Mouse (Mus musculus): ENCODE results near the gene Nrxn2. TPM values are rescaled to one million over a fixed set of nuclear protein-coding genes. Genes with fewer than 3 reads are reported as not detected.

Gene Nrxn2
- polyA plus RNA-seq, 1 experiment from 2014 or later = 66.5 TPM

GRCm38 (mm10) chr19:6426703-6427500, 8.4 kb downstream of the Nrxn2 start:
- H3K4me3 ChIP-seq (ENCODE audit: low read depth, low read length) = no peak overlapping the region
- H3K27ac ChIP-seq (ENCODE audit: low read depth, low read length) = no peak overlapping the region
- no peak overlapping the region for H3K9ac ChIP-seq (replicated peaks; ENCODE audit: low read depth, low read length)
- H3K36me3 ChIP-seq (ENCODE audit: control insufficient read depth, insufficient read depth, low read length) = 0 out of 2 replicates have a peak, but pooled peaks cover 5% of the 10 kb centered on the region
- 0 out of 2 replicates have a peak, but pooled peaks have one; percentile 13 for ATAC-seq (ENCODE audit: low read depth)
- no peaks in the 10 kb centered on the region for H3K9me3 ChIP-seq (ENCODE audit: control insufficient read depth, low read length)
- peak overlapping the region; percentile 42; the same call in 1 of the 2 replicates for H3K4me2 ChIP-seq (ENCODE audit: low read depth, low read length)
- WGBS = 10% methylated on average over 13 of the region's 13 CpGs
- peaks cover 54% of the 10 kb centered on the region for H3K4me1 ChIP-seq (ENCODE audit: control insufficient read depth, insufficient read depth, low read length)
- peaks cover 7% of the 10 kb centered on the region; the same call in 1 of the 2 replicates for H3K27me3 ChIP-seq (ENCODE audit: control insufficient read depth, insufficient read depth, low read length)

DNA sequence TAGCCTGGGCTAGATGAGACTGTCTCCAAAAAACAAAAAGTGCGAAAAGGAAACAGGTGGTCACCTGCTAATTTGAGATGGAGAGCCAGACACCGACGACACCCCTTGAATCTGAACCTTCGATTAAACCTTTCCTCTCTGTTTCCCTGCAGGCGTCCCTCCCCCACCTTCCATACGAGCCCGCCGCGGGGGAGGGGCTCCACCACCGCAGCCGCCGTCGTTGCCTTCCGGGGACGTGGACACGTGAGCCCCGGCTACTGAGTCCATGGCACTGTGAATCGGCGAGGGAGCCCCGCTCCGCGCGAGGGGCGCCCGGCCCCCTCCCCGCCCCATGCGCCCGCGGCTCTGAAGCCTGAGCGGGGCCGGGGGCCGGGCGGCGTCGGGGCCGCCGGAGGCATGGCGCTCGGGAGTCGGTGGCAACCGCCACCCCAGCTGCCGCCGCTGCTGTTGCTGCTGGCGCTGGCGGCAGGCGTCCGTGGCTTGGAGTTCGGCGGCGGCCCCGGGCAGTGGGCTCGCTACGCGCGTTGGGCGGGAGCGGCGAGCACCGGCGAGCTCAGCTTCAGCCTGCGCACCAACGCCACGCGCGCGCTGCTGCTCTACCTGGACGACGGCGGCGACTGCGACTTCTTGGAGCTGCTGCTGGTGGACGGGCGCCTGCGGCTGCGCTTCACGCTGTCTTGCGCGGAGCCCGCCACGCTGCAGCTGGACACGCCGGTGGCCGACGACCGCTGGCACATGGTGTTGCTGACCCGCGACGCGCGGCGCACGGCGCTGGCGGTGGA, 9.3 kb downstream of the Nrxn2 start:
- 2% methylated on average over 77 of the region's 94 CpGs for WGBS
- H3K4me2 ChIP-seq (ENCODE audit: low read depth, low read length) = peak overlapping the region; percentile 42
- H3K9me3 ChIP-seq (ENCODE audit: control insufficient read depth, low read length) = no peaks in the 10 kb centered on the region
- H3K4me3 ChIP-seq (ENCODE audit: low read depth, low read length) = peak overlapping the region; percentile 15
- H3K36me3 ChIP-seq (ENCODE audit: control insufficient read depth, insufficient read depth, low read length) = 0 out of 2 replicates have a peak, but pooled peaks cover 5% of the 10 kb centered on the region
- H3K27ac ChIP-seq (ENCODE audit: low read depth, low read length) = no peak overlapping the region
- H3K27me3 ChIP-seq (ENCODE audit: control insufficient read depth, insufficient read depth, low read length) = peaks cover 7% of the 10 kb centered on the region; the same call in 1 of the 2 replicates
- H3K9ac ChIP-seq (replicated peaks; ENCODE audit: low read depth, low read length) = peak overlapping the region; percentile 25; the same call in 1 of the 2 replicates
- ATAC-seq (ENCODE audit: low read depth) = peak; percentile 22; the same call in 1 of the 2 replicates
- peaks cover 50% of the 10 kb centered on the region for H3K4me1 ChIP-seq (ENCODE audit: control insufficient read depth, insufficient read depth, low read length)

GRCm38 (mm10) chr19:6428501-6429200, 10.1 kb downstream of the Nrxn2 start:
- peaks cover 56% of the 10 kb centered on the region for H3K4me1 ChIP-seq (ENCODE audit: control insufficient read depth, insufficient read depth, low read length)

GRCm38 (mm10) chr19:6443016-6443415, 24.5 kb downstream of the Nrxn2 start:
- Histone ChIP-seq H3K27ac (ENCODE audit: low read depth, low read length) (no peak overlapping the region), H3K4me1 (ENCODE audit: control insufficient read depth, insufficient read depth, low read length) (peaks cover 28% of the 10 kb centered on the region), H3K4me3 (ENCODE audit: low read depth, low read length) (no peak overlapping the region), H3K36me3 (ENCODE audit: control insufficient read depth, insufficient read depth, low read length) (no peaks in the 10 kb centered on the region), H3K9me3 (ENCODE audit: control insufficient read depth, low read length) (no peaks in the 10 kb centered on the region), H3K4me2 (ENCODE audit: low read depth, low read length) (no peak overlapping the region), H3K9ac (replicated peaks; ENCODE audit: low read depth, low read length) (no peak overlapping the region), H3K27me3 (ENCODE audit: control insufficient read depth, insufficient read depth, low read length) (no peaks in the 10 kb centered on the region)
- ATAC-seq (ENCODE audit: low read depth) = no peak
- WGBS = 66% methylated on average over 10 of the region's 10 CpGs

More at GRCm38 (mm10) chr19:6428501-6429200, 10.1 kb downstream of the Nrxn2 start:
- 1% methylated on average over 60 of the region's 60 CpGs for WGBS
- Histone ChIP-seq H3K9me3 (ENCODE audit: control insufficient read depth, low read length) (no peaks in the 10 kb centered on the region), H3K27ac (ENCODE audit: low read depth, low read length) (no peak overlapping the region), H3K9ac (replicated peaks; ENCODE audit: low read depth, low read length) (0 out of 2 replicates have a peak overlapping the region, but pooled peaks have one; percentile 25), H3K4me2 (ENCODE audit: low read depth, low read length) (peak overlapping the region; percentile 42), H3K27me3 (ENCODE audit: control insufficient read depth, insufficient read depth, low read length) (peaks cover 7% of the 10 kb centered on the region; the same call in 1 of the 2 replicates), H3K36me3 (ENCODE audit: control insufficient read depth, insufficient read depth, low read length) (0 out of 2 replicates have a peak, but pooled peaks cover 5% of the 10 kb centered on the region), H3K4me3 (ENCODE audit: low read depth, low read length) (peak overlapping the region; percentile 15)
- peak; percentile 22; the same call in 1 of the 2 replicates for ATAC-seq (ENCODE audit: low read depth)

GRCm38 (mm10) chr19:6445761-6446423, 27.4 kb downstream of the Nrxn2 start:
- Histone ChIP-seq H3K27me3 (ENCODE audit: control insufficient read depth, insufficient read depth, low read length) (no peaks in the 10 kb centered on the region), H3K9ac (replicated peaks; ENCODE audit: low read depth, low read length) (no peak overlapping the region), H3K4me2 (ENCODE audit: low read depth, low read length) (peak overlapping the region; percentile 26), H3K4me1 (ENCODE audit: control insufficient read depth, insufficient read depth, low read length) (peaks cover 28% of the 10 kb centered on the region), H3K27ac (ENCODE audit: low read depth, low read length) (peak overlapping the region; percentile 73), H3K36me3 (ENCODE audit: control insufficient read depth, insufficient read depth, low read length) (no peaks in the 10 kb centered on the region), H3K4me3 (ENCODE audit: low read depth, low read length) (no peak overlapping the region), H3K9me3 (ENCODE audit: control insufficient read depth, low read length) (no peaks in the 10 kb centered on the region)
- WGBS = 11% methylated on average over 10 of the region's 10 CpGs
- ATAC-seq (ENCODE audit: low read depth) = peak; percentile 92

DNA sequence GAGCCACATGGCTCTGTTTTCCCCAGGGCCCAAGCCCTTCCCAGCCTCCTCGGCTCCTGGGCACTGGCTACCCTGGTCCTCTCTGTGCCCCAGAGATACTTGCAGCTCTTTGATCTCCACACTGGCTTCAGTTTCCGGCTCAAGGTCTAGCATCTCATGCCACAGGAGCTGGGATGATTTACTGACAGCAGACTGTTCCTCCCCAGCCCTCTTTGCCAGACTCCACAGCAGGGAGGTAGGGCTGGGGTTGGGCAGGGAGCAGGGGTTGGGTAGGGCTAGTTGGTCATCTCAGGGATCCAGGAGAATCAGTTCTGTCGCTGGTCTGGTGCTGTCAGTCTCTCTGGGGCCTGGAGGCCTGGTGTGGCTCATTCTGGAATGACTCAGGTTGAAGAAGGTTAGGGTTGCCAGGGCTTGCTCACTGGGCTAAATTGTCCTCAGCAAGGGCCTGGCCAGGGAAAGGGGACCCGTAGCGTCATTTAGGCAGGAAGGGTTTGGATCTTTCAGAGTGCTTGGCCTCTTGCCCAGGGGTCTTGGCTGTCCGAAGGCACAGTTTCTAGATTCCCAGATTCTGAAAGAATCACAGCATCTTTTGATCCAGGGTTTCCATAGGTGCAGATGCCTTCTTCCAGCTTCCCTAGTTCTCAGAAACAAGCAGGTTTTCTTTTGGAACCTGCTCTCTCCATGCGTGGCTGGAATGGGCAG, 28.4 kb downstream of the Nrxn2 start:
- Histone ChIP-seq H3K27ac (ENCODE audit: low read depth, low read length) (peak overlapping the region; percentile 73), H3K27me3 (ENCODE audit: control insufficient read depth, insufficient read depth, low read length) (no peaks in the 10 kb centered on the region), H3K9me3 (ENCODE audit: control insufficient read depth, low read length) (no peaks in the 10 kb centered on the region), H3K4me2 (ENCODE audit: low read depth, low read length) (peak overlapping the region; percentile 12; the same call in 1 of the 2 replicates), H3K4me1 (ENCODE audit: control insufficient read depth, insufficient read depth, low read length) (peaks cover 30% of the 10 kb centered on the region), H3K9ac (replicated peaks; ENCODE audit: low read depth, low read length) (0 out of 2 replicates have a peak overlapping the region, but pooled peaks have one; percentile 0), H3K36me3 (ENCODE audit: control insufficient read depth, insufficient read depth, low read length) (no peaks in the 10 kb centered on the region), H3K4me3 (ENCODE audit: low read depth, low read length) (no peak overlapping the region)
- WGBS = 40% methylated on average over 7 of the region's 7 CpGs
- peak; percentile 3; the same call in 1 of the 2 replicates for ATAC-seq (ENCODE audit: low read depth)

DNA sequence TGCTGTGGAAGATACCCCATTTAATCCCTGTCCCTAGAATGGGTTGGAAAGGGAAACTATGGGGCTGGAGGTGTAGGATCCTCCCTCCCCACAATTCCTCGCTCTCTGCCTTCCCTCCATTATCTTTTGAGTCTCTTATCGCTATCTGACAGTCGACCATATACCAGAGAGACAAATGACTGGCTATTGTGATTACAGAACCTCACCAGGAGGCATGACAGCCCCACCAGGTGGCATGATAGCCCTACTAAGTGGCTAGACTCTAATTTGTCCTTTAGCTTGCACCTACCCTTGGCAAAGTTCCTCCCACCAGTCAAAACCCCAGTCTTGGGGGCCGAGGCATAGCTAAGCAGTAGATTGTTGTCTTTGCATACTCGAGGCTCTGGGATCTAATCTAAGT, 30.2 kb downstream of the Nrxn2 start:
- ATAC-seq (ENCODE audit: low read depth) = no peak
- Histone ChIP-seq H3K27ac (ENCODE audit: low read depth, low read length) (no peak overlapping the region), H3K9ac (replicated peaks; ENCODE audit: low read depth, low read length) (no peak overlapping the region), H3K4me3 (ENCODE audit: low read depth, low read length) (no peak overlapping the region), H3K9me3 (ENCODE audit: control insufficient read depth, low read length) (no peaks in the 10 kb centered on the region), H3K4me2 (ENCODE audit: low read depth, low read length) (no peak overlapping the region), H3K36me3 (ENCODE audit: control insufficient read depth, insufficient read depth, low read length) (no peaks in the 10 kb centered on the region), H3K4me1 (ENCODE audit: control insufficient read depth, insufficient read depth, low read length) (peaks cover 47% of the 10 kb centered on the region), H3K27me3 (ENCODE audit: control insufficient read depth, insufficient read depth, low read length) (no peaks in the 10 kb centered on the region)
- WGBS = 52% methylated on average over 5 of the region's 5 CpGs

DNA sequence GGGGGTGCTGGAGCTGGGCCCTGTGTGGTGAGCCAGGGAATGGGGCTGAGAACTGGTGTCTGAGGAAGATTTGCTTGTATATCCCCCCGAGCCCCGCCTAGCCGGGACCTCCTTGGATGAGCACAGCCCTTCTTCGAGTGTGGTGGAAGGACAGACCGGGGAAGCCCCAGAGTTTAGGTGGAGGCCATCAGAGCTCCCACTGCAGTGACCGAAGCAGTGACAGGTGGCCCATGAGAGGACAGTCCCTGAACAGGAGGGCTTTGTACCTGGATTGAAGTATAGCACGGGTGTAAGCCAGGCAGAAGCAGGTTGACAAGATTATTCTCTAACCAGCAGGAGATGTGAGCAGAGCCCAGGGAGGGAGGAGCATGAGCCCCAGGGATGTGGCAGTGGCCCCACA, 31.3 kb downstream of the Nrxn2 start:
- 75% methylated on average over 7 of the region's 7 CpGs for WGBS
- peak overlapping the region; percentile 11 for H3K9ac ChIP-seq (replicated peaks; ENCODE audit: low read depth, low read length)
- no peak overlapping the region for H3K4me2 ChIP-seq (ENCODE audit: low read depth, low read length)
- H3K27ac ChIP-seq (ENCODE audit: low read depth, low read length) = no peak overlapping the region
- H3K4me3 ChIP-seq (ENCODE audit: low read depth, low read length) = no peak overlapping the region
- no peak for ATAC-seq (ENCODE audit: low read depth)
- H3K9me3 ChIP-seq (ENCODE audit: control insufficient read depth, low read length) = no peaks in the 10 kb centered on the region
- H3K4me1 ChIP-seq (ENCODE audit: control insufficient read depth, insufficient read depth, low read length) = peaks cover 48% of the 10 kb centered on the region
- no peaks in the 10 kb centered on the region for H3K36me3 ChIP-seq (ENCODE audit: control insufficient read depth, insufficient read depth, low read length)
- H3K27me3 ChIP-seq (ENCODE audit: control insufficient read depth, insufficient read depth, low read length) = no peaks in the 10 kb centered on the region
